Mouse (Mus musculus) C2C12 (cell line): Measurements from ENCODE around the gene Sec24d.

Source experiments
- CTCF ChIP-seq: IDR thresholded peaks from one replicate; pipeline ENCODE4 v1.5.1; 2011; ENCODE audit not compliant: control insufficient read depth, insufficient read depth, insufficient read length
- FOSL1 ChIP-seq: IDR thresholded peaks from one replicate; pipeline ENCODE4 v1.8.0; 2011; ENCODE audit warnings: mild to moderate bottlenecking, low read length; ENCODE audit not compliant: poor library complexity, insufficient read depth, severe bottlenecking
- MAX ChIP-seq: IDR thresholded peaks from one replicate; pipeline ENCODE4 v1.6.1; 2011; ENCODE audit warnings: mild to moderate bottlenecking, control low read depth
- MYOG ChIP-seq: IDR thresholded peaks from one replicate; pipeline ENCODE4 v1.6.1; 2011; ENCODE audit not compliant: control insufficient read depth, insufficient read length; ENCODE audit errors: extremely low read depth
- USF1 ChIP-seq: IDR thresholded peaks from one replicate; pipeline ENCODE4 v1.6.1; 2011; ENCODE audit warnings: low read depth, mild to moderate bottlenecking, control low read depth, moderate library complexity

DNA sequence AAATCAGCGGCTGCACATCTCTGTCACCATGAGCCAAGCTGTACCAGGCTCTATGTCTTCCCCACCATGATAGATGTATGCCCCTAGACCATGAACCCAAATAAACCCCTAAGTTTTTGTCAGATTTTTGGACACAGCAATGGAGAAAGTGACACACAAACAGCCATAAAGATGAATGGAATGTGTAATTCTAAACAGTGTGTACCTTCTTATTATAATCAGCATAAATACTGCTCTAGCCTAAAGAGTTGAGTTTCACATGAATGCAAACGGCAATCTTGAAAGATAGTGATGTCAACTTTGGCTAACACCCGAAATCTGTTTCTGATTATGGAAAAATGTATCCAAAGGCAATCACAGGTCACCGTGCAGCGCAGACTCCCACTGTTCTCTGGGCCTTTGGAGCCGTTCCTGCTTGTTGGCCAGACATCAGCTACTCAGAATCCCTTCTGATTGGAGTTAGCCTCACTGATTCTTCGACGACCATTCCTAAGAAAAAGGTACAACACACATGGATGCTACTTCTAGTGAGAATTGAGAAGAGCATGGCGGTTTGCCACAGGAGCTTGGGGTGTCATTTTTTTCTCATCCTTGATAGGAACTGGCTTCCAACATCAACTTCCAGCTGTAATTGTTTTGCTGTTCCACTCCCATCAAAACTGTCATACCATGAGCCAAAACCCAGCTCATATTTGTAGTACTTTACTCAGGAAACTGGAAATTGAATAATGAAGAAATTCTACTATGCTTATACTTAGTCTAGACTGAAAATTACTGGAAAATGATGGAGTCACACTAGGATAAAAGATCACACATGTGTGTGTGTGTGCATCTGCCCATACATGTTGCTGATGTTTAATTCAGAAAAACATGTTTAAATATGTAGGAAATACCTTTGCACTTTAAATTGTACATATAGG lies 130.6 kb downstream of the Sec24d start:
- TF ChIP-seq MAX (no peak), CTCF (no peak), MYOG (no peak), USF1 (no peak), FOSL1 (no peak)
